Mouse (Mus musculus): ENCODE data around the gene Dapk3. TPM values are rescaled to one million over a fixed set of nuclear protein-coding genes. Genes with fewer than 3 reads are reported as not detected.
"Not testable (repeated sequence)": the region's sequence is repeated elsewhere in the genome, so short reads cannot be mapped to it uniquely, and the experiment has no call there.

Gene Dapk3
- polyA plus RNA-seq, 1 experiment from 2014 or later, result 58.8 TPM

DNA sequence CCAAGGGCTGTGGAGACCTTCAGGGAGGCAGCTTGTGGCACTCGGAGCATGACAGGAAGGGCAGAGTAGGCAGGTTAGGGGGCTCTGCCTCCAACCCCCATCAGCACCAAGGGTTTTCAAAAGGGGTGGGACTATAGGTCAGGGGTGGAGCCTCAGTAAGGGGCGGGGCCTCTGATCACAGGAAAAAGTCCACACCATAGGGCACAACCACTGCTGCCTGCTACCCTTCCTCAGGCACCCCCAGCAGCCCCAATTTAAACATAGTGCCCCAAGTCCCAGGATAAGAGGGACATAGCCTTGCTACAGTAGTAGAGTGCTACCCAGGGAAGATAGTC lies 20.5 kb upstream of the Dapk3 start:
- ATAC-seq (replicated peaks; ENCODE audit: low FRiP score, low TSS enrichment, low read depth) (no peak), DNase-seq (ENCODE audit: low spot score) (no peak)
- H3K27me3 ChIP-seq (replicated peaks; ENCODE audit: control insufficient read depth, insufficient read depth, low read length), result no peaks in the 10 kb centered on the region
- H3K4me2 ChIP-seq (ENCODE audit: low read length), result no peak overlapping the region
- H3K9ac ChIP-seq (ENCODE audit: low read length), result no peak overlapping the region
- no peak overlapping the region for H3K4me3 ChIP-seq (ENCODE audit: low read depth, low read length)
- H3K4me1 ChIP-seq (replicated peaks; ENCODE audit: control insufficient read depth, insufficient read depth, low read length), result peaks cover 10% of the 10 kb centered on the region
- H3K9me3 ChIP-seq (ENCODE audit: control insufficient read depth, low read length), result no peaks in the 10 kb centered on the region
- H3K27ac ChIP-seq (ENCODE audit: low read depth), result no peak overlapping the region
- 65% methylated on average over 2 of the region's 2 CpGs for WGBS
- peaks cover 55% of the 10 kb centered on the region for H3K36me3 ChIP-seq (ENCODE audit: control insufficient read depth, insufficient read depth, low read length)

DNA sequence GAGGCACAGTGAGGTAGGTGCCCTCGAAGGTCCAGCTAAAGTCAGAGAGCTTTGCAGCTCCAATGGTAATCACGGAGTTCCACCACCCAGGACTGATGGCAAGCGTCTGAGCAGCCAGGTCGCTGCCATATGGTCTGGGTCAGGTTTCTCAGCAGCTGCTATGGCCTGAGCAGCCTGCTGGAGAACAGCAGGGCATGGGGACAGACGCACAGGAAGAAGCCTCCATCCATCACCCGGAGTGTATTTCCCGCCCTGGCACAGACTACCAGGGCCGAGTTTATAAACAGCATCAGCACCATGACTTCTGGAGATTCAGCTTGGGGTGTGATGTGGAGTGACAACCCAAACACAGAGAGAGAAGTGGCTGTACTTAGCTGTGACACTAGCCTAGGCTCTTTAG lies 17.7 kb upstream of the Dapk3 start:
- Histone ChIP-seq H3K9me3 (ENCODE audit: control insufficient read depth, low read length) (no peaks in the 10 kb centered on the region), H3K27me3 (replicated peaks; ENCODE audit: control insufficient read depth, insufficient read depth, low read length) (no peaks in the 10 kb centered on the region)
- WGBS, result 67% methylated on average over 8 of the region's 8 CpGs

DNA sequence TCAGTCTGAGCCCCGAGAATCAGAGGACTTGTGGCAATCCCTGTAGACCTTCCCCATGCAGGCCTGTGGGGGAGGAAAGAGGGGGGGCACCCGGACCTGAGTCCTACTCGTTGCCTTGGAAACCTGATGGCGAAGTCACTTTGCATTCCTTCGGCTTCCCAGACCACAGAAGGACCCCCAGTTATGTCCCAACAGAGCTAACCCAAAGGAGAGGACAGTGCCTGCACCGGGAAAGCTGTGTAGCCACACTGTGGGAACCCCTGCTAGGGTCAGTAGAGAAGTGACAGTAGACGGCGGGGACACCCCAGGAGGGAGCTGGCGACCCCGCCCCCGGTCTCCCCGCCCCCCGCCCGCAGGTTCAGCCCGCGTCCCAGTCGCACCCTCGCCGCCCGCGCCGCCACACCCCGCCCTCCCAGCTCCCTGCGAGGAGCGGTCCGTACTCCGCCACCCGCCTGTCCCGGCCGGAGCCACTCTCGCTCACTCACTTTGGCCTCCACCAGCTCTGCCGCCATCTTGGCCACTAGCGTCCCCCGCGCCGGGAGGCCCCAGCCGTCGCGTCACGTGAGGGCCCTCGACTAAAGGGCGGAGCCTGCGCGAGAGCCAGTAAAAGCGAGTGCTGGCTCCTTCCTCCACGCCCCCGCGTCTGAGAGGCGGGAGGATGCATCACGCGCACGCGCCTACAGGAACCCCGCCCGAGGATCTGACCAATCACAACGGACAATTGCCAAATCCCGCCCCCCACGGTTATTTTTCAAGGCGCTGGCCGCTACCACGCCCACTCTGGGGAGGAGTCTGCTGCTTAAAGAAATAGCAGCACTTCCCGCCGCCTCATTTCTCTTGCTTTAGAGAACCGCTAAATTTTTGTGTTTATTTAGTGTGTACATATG lies 15.4 kb upstream of the Dapk3 start, which contains the start of gene Pias4:
Gene Pias4 (minus strand): TSS at position 724 of the 887 bp plus-strand sequence.
- peak within 1 kb of the TSS; percentile 80 for H3K4me3 ChIP-seq (ENCODE audit: low read depth, low read length)

More for the DNA sequence above, 17.7 kb upstream of the Dapk3 start:
- H3K4me3 ChIP-seq (ENCODE audit: low read depth, low read length), result no peak overlapping the region
- H3K36me3 ChIP-seq (ENCODE audit: control insufficient read depth, insufficient read depth, low read length), result peaks cover 39% of the 10 kb centered on the region
- ATAC-seq (replicated peaks; ENCODE audit: low FRiP score, low TSS enrichment, low read depth), result no peak
- H3K4me1 ChIP-seq (replicated peaks; ENCODE audit: control insufficient read depth, insufficient read depth, low read length), result peaks cover 15% of the 10 kb centered on the region
- H3K27ac ChIP-seq (ENCODE audit: low read depth), result no peak overlapping the region
- DNase-seq (ENCODE audit: low spot score), result no peak
- no peak overlapping the region for H3K4me2 ChIP-seq (ENCODE audit: low read length)
- H3K9ac ChIP-seq (ENCODE audit: low read length), result no peak overlapping the region

DNA sequence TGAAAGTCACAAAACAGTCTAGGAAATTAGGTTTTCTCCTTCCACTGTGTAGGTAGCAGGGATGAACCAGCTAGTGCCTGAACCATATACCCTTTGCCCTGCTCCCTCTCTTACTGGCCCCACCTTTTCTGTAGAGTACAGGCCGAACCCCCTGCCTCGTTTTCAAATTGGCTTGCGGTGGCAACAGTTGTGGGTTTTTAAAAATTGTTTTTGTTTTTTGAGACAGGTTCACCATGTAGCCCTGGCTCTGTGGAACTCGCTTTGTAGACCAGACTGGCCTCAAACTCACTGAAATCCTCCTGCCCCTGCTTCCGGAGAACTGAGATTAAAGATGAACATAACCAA lies 14.7 kb upstream of the Dapk3 start:
- no peak overlapping the region for H3K9ac ChIP-seq (ENCODE audit: low read length)
- peaks cover 18% of the 10 kb centered on the region for H3K4me1 ChIP-seq (replicated peaks; ENCODE audit: control insufficient read depth, insufficient read depth, low read length)
- DNase-seq (ENCODE audit: low spot score) (no peak), ATAC-seq (replicated peaks; ENCODE audit: low FRiP score, low TSS enrichment, low read depth) (peak; percentile 61)
- peaks cover 9% of the 10 kb centered on the region for H3K36me3 ChIP-seq (ENCODE audit: control insufficient read depth, insufficient read depth, low read length)
- no peaks in the 10 kb centered on the region for H3K27me3 ChIP-seq (replicated peaks; ENCODE audit: control insufficient read depth, insufficient read depth, low read length)
- H3K4me3 ChIP-seq (ENCODE audit: low read depth, low read length), result peak overlapping the region; percentile 80
- H3K9me3 ChIP-seq (ENCODE audit: control insufficient read depth, low read length), result no peaks in the 10 kb centered on the region
- WGBS, result 8% methylated on average over 5 of the region's 5 CpGs
- peak overlapping the region; percentile 73 for H3K4me2 ChIP-seq (ENCODE audit: low read length)
- peak overlapping the region; percentile 52 for H3K27ac ChIP-seq (ENCODE audit: low read depth)

More for the DNA sequence above, 15.4 kb upstream of the Dapk3 start, which contains the start of gene Pias4:
- DNase-seq (ENCODE audit: low spot score) (peak; percentile 100), ATAC-seq (replicated peaks; ENCODE audit: low FRiP score, low TSS enrichment, low read depth) (peak; percentile 84)
- peak within 1 kb of the TSS; percentile 52 for H3K27ac ChIP-seq (ENCODE audit: low read depth)
- under 1% methylated on average over 62 of the region's 64 CpGs for WGBS
- peak within 1 kb of the TSS; percentile 76 for H3K9ac ChIP-seq (ENCODE audit: low read length)
- H3K27me3 ChIP-seq (replicated peaks; ENCODE audit: control insufficient read depth, insufficient read depth, low read length), result no peaks in the 10 kb centered on the region
- peak within 1 kb of the TSS; percentile 97 for H3K4me2 ChIP-seq (ENCODE audit: low read length)
- peaks cover 15% of the 10 kb centered on the region for H3K36me3 ChIP-seq (ENCODE audit: control insufficient read depth, insufficient read depth, low read length)
- no peaks in the 10 kb centered on the region for H3K9me3 ChIP-seq (ENCODE audit: control insufficient read depth, low read length)
- peaks cover 15% of the 10 kb centered on the region for H3K4me1 ChIP-seq (replicated peaks; ENCODE audit: control insufficient read depth, insufficient read depth, low read length)

DNA sequence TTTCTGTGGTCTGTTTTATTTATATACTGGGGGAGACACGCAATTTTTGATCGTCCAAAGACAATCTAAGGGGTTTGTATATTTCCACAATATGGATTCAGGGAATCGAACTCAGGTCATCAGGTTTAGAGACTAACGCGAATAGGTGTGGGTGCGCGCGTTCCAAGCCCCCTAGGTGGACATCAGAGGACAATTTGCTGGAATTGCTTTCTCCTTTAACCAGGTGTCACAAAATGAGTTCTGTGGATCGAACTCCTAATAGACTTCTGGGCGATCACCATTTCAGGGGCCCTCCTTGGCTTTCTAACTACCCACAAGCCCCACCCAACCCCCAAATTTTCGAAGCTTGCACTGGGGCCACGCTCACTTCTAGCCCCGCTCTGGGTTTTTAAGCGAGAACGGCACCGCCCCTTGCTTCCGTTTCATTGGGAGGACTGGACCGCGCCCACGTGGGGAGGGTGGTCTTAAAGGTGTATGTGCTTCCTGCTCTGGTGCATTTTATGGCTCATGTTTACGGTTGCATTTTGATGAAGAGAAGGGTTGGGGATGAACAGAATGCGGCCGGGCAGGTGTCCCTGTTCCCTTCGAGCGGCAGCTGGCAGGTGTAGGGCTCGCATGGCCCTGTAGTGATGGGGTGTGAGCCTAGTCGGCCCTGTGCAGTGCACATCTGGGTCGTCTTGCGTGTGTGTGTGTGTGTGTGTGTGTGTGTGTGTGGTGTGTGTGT lies 14.1 kb upstream of the Dapk3 start:
- Histone ChIP-seq H3K27ac (ENCODE audit: low read depth) (peak overlapping the region; percentile 52), H3K4me3 (ENCODE audit: low read depth, low read length) (peak overlapping the region; percentile 80), H3K9ac (ENCODE audit: low read length) (peak overlapping the region; percentile 42), H3K9me3 (ENCODE audit: control insufficient read depth, low read length) (no peaks in the 10 kb centered on the region), H3K4me2 (ENCODE audit: low read length) (peak overlapping the region; percentile 73), H3K36me3 (ENCODE audit: control insufficient read depth, insufficient read depth, low read length) (peaks cover 3% of the 10 kb centered on the region), H3K27me3 (replicated peaks; ENCODE audit: control insufficient read depth, insufficient read depth, low read length) (no peaks in the 10 kb centered on the region), H3K4me1 (replicated peaks; ENCODE audit: control insufficient read depth, insufficient read depth, low read length) (peaks cover 24% of the 10 kb centered on the region)
- DNase-seq (ENCODE audit: low spot score) (peak; percentile 85), ATAC-seq (replicated peaks; ENCODE audit: low FRiP score, low TSS enrichment, low read depth) (peak; percentile 59)
- WGBS, result 2% methylated on average over 29 of the region's 29 CpGs

DNA sequence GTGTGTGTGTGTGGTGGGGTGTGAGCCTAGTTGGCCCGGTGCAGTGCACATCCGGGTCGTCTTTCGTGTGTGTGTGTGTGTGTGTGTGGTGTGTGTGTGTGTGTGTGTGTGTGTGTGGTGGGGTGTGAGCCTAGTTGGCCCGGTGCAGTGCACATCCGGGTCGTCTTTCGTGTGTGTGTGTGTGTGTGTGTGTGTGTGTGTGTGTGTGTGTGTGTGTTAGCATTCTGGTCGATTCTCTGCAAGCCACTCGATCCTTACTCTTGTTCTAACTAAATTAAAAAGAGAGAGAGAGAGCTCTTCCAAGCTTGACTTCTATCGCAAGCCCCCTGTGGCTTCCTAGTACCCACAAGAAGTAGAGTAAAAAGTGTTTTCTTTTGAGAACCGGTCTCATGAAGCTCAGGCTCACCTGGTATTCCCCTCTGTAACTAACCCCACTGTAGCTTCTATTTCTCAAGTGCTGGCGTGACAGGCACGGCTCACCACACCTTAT lies 13.3 kb upstream of the Dapk3 start:
- peak; percentile 24; the same call in 1 of the 2 replicates for ATAC-seq (replicated peaks; ENCODE audit: low FRiP score, low TSS enrichment, low read depth)
- not testable (repeated sequence) for H3K27me3 ChIP-seq (replicated peaks; ENCODE audit: control insufficient read depth, insufficient read depth, low read length); H3K36me3 ChIP-seq (ENCODE audit: control insufficient read depth, insufficient read depth, low read length); H3K27ac ChIP-seq (ENCODE audit: low read depth); DNase-seq (ENCODE audit: low spot score); H3K9me3 ChIP-seq (ENCODE audit: control insufficient read depth, low read length); H3K4me3 ChIP-seq (ENCODE audit: low read depth, low read length); H3K9ac ChIP-seq (ENCODE audit: low read length)
- peak overlapping the region; percentile 5; the same call in 1 of the 2 replicates for H3K4me2 ChIP-seq (ENCODE audit: low read length)
- WGBS, result 22% methylated on average over 13 of the region's 14 CpGs
- H3K4me1 ChIP-seq (replicated peaks; ENCODE audit: control insufficient read depth, insufficient read depth, low read length), result peaks cover 28% of the 10 kb centered on the region

DNA sequence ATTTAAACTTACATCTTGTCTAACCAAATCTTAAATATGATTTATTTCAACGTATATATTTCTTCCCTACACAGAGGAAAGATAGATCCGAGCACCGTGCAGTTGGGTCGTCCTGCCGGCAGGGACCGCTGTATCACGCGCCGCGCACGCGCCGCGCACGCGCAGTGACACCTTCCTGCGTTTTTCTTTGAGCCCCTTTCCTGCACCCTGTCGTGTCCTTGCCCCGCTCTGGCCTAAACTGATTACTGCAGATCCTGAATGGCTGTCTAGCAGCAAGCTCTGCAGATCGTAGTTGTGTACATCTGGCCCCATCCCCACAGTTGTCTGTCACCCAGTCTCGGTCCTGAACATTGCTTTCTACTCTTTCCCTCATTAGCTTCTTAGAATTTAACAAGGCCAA lies 9.7 kb upstream of the Dapk3 start:
- no peak overlapping the region for H3K9ac ChIP-seq (ENCODE audit: low read length)
- peak overlapping the region; percentile 37 for H3K4me2 ChIP-seq (ENCODE audit: low read length)
- H3K4me1 ChIP-seq (replicated peaks; ENCODE audit: control insufficient read depth, insufficient read depth, low read length), result peaks cover 33% of the 10 kb centered on the region
- H3K4me3 ChIP-seq (ENCODE audit: low read depth, low read length), result no peak overlapping the region
- no peaks in the 10 kb centered on the region for H3K9me3 ChIP-seq (ENCODE audit: control insufficient read depth, low read length)
- 0 out of 2 replicates have a peak, but pooled peaks have one; percentile 4 for ATAC-seq (replicated peaks; ENCODE audit: low FRiP score, low TSS enrichment, low read depth)
- H3K27me3 ChIP-seq (replicated peaks; ENCODE audit: control insufficient read depth, insufficient read depth, low read length), result no peaks in the 10 kb centered on the region
- 5% methylated on average over 21 of the region's 21 CpGs for WGBS
- DNase-seq (ENCODE audit: low spot score), result peak; percentile 89
- H3K36me3 ChIP-seq (ENCODE audit: control insufficient read depth, insufficient read depth, low read length), result peaks cover 8% of the 10 kb centered on the region
- peak overlapping the region; percentile 69 for H3K27ac ChIP-seq (ENCODE audit: low read depth)

DNA sequence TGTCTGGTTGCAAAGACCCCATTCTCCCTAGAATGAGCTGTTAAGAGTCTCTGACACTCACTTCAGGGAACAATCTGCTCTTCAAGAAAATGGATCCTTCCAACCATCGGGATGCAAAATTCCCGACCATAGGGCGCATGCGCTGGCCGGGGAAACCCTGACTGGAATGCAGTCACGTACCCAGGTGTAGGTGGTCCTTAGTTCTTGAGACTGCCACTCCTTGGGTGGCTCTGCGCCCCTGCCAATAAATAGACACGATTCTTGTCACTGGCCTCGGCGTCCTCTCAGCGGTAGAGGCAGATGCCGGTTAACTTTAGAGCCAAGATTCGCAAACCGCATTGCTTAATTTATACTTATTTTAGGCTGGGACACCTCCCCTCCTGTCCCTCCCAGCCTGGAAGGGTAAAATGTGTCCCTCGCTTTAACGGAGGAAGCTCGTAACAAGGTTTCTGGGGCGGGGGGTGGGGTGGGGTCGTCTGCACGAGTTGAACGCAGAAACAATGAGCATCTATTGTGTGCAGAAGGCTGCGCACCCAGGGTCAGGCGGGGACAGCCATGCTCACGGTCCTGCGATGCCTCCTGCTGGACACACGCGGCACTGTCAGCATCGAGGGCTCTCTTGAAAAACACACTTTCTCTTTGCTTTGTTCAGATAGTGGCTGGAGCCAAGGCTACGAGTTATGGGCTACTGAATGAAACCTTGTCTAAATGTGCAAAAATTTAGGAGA lies 8.0 kb upstream of the Dapk3 start:
- no peaks in the 10 kb centered on the region for H3K27me3 ChIP-seq (replicated peaks; ENCODE audit: control insufficient read depth, insufficient read depth, low read length)
- peak overlapping the region; percentile 91 for H3K27ac ChIP-seq (ENCODE audit: low read depth)
- peak overlapping the region; percentile 50 for H3K4me2 ChIP-seq (ENCODE audit: low read length)
- peak overlapping the region; percentile 20 for H3K9ac ChIP-seq (ENCODE audit: low read length)
- peaks cover 25% of the 10 kb centered on the region for H3K36me3 ChIP-seq (ENCODE audit: control insufficient read depth, insufficient read depth, low read length)
- no peaks in the 10 kb centered on the region for H3K9me3 ChIP-seq (ENCODE audit: control insufficient read depth, low read length)
- peak; percentile 95 for DNase-seq (ENCODE audit: low spot score)
- H3K4me1 ChIP-seq (replicated peaks; ENCODE audit: control insufficient read depth, insufficient read depth, low read length), result peaks cover 34% of the 10 kb centered on the region
- whole genome bisulfite sequencing, result 3% methylated on average over 29 of the region's 29 CpGs
- peak; percentile 50 for ATAC-seq (replicated peaks; ENCODE audit: low FRiP score, low TSS enrichment, low read depth)
- peak overlapping the region; percentile 27 for H3K4me3 ChIP-seq (ENCODE audit: low read depth, low read length)

Data from intestine, embryonic 14.5 days (tissue).